Mouse (Mus musculus) ES-E14 (cell line): Measurements from ENCODE around the gene Zfp59.

Experiments
- CHD2 ChIP-seq: IDR thresholded peaks from 2 replicates; pipeline ENCODE4 v1.6.1; 2014; ENCODE audit warnings: mild to moderate bottlenecking, low read depth, low read length, inconsistent platforms
- HCFC1 ChIP-seq: IDR thresholded peaks from 2 replicates; pipeline ENCODE4 v1.6.1; 2012; ENCODE audit warnings: low read length, inconsistent platforms, borderline replicate concordance; ENCODE audit not compliant: insufficient read depth

- TF ChIP-seq HCFC1 (no peak), CHD2 (no peak)
Observed at GRCm38 (mm10) chr7:27837896-27838295, 511 bp upstream of the Zfp59 start.
